Mouse (Mus musculus) limb, embryonic 10.5 days (tissue): ENCODE measurements around the gene Pax8. TPM values are rescaled to one million over a fixed set of nuclear protein-coding genes. Genes with fewer than 3 reads are reported as not detected.

ENCODE experiments used
- DNase-seq: peaks from one replicate; pipeline ENCODE4 v3.0.0-alpha.2; 2017; ENCODE audit warnings: low spot score
- H3K27ac ChIP-seq: fragments of 300-500 bp; sonication (generic); 2 replicates; pipeline ENCODE4 v1.5.1; 2016; ENCODE audit warnings: mild to moderate bottlenecking
- H3K27me3 ChIP-seq: fragments of 300-500 bp; sonication (generic); 2 replicates; pipeline ENCODE4 v1.6.1; 2016; ENCODE audit warnings: low read depth, mild to moderate bottlenecking; ENCODE audit not compliant: poor library complexity, severe bottlenecking
- H3K36me3 ChIP-seq: fragments of 300-500 bp; sonication (generic); 2 replicates; pipeline ENCODE4 v1.6.1; 2016; ENCODE audit warnings: mild to moderate bottlenecking, moderate library complexity
- H3K4me1 ChIP-seq: fragments of 300-500 bp; sonication (generic); 2 replicates; pipeline ENCODE4 v1.6.1; 2016
- H3K4me3 ChIP-seq: fragments of 300-500 bp; sonication (generic); 2 replicates; pipeline ENCODE4 v1.5.1; 2016; ENCODE audit warnings: mild to moderate bottlenecking, moderate library complexity
- H3K9me3 ChIP-seq: fragments of 300-500 bp; sonication (generic); replicated peaks from 2 replicates; pipeline ENCODE4 v1.6.1; 2016; ENCODE audit warnings: mild to moderate bottlenecking
- WGBS: fragments of 180-500 bp; shearing (Covaris S2); methylation state at CpG from one replicate; pipeline ENCODE4 v1.1.7; 2016; 5-methylcytosine and 5-hydroxymethylcytosine counted together
- polyA plus RNA-seq: library from polyadenylated mRNA; unstranded; fragments of >200 nt; fragmentation: Nextera tagmentation; extraction: Ambion mirVana; gene quantifications from 2 replicates; pipeline ENCODE4 v1.2.1, GENCODE M21; 2016

Gene Pax8
- polyA plus RNA-seq, 1 experiment from 2014 or later = 0.39 TPM

DNA sequence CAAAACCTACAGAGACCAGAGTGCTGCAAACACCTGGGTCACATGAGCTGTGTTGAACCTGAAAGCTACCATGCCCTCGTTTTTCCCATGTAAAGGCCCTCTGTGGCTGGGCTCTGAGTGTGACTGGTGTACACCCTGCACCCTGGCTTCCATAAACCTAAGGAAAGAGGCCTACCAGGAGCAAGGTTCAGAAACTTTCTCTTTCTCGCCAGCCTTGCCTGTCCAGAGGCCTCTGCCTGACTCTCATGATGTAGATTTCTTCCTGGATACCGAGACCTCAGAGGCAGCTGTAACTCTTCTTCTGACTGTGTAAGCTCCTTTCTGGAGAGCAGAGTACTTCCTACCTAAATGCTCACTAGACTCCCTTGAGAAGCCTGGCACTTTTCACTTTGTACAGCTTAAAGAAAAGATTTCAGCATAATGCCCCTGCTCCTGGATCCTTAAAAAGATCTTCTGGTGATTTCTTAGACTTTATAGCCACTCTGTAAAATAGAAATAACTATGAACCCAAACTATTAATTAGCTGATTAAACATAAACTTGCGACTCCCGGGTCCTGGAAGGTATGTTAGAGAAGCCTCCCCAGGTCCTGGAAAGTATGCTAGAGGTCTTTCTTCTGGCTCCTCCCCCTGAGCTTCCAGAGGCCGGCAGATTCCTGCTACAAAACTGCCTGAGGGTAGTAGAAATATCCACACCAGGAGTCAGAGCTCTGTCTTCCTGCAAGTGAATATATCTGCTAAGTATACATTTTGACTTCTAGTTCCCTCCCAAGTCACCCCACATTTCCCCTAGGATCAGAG lies 20.1 kb downstream of the Pax8 start:
- H3K4me3 ChIP-seq = no peak overlapping the region
- 48% methylated on average over 6 of the region's 6 CpGs for WGBS
- H3K27ac ChIP-seq = no peak overlapping the region
- no peaks in the 10 kb centered on the region for H3K27me3 ChIP-seq
- no peaks in the 10 kb centered on the region for H3K9me3 ChIP-seq
- no peak for DNase-seq
- H3K36me3 ChIP-seq = no peaks in the 10 kb centered on the region
- 0 out of 2 replicates have a peak, but pooled peaks cover 2% of the 10 kb centered on the region for H3K4me1 ChIP-seq

GRCm38 (mm10) chr2:24454429-24455011 lies 20.9 kb downstream of the Pax8 start:
- H3K9me3 ChIP-seq = no peaks in the 10 kb centered on the region
- H3K4me1 ChIP-seq = 0 out of 2 replicates have a peak, but pooled peaks cover 2% of the 10 kb centered on the region
- DNase-seq = no peak
- H3K27me3 ChIP-seq = no peaks in the 10 kb centered on the region
- H3K4me3 ChIP-seq = no peak overlapping the region
- H3K27ac ChIP-seq = no peak overlapping the region
- 44% methylated on average over 1 of the region's 1 CpGs for WGBS
- no peaks in the 10 kb centered on the region for H3K36me3 ChIP-seq

- no peak for DNase-seq
- H3K4me1 ChIP-seq = 0 out of 2 replicates have a peak, but pooled peaks cover 2% of the 10 kb centered on the region
- no peaks in the 10 kb centered on the region for H3K9me3 ChIP-seq
- H3K27me3 ChIP-seq = no peaks in the 10 kb centered on the region
- 86% methylated on average over 5 of the region's 5 CpGs for WGBS
- no peaks in the 10 kb centered on the region for H3K36me3 ChIP-seq
- no peak overlapping the region for H3K4me3 ChIP-seq
- no peak overlapping the region for H3K27ac ChIP-seq
Measured at GRCm38 (mm10) chr2:24453206-24453605, 22.2 kb downstream of the Pax8 start.

DNA sequence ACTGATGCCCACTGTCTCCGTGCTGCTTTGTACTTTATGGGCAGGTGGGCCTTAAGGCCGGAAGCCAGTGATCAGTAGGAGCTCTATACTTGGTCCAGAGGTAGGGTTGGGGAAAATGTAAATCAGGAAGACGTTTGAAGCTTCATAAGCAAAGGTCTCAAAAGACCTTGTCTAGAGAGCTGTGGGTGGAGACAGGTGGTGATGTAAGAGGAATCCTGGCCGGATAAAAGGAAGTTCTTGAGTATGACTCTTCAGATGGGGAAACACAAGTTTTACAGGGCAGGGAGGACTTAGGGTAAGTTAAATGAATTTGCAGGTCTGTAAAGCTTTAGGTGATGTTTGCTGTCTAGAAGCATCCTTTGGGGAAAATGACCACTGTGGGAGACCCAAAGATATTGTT lies 26.3 kb downstream of the Pax8 start:
- H3K4me1 ChIP-seq = no peaks in the 10 kb centered on the region
- no peak overlapping the region for H3K27ac ChIP-seq
- no peaks in the 10 kb centered on the region for H3K36me3 ChIP-seq
- no peak overlapping the region for H3K4me3 ChIP-seq
- no peaks in the 10 kb centered on the region for H3K9me3 ChIP-seq
- 86% methylated on average over 4 of the region's 4 CpGs for WGBS
- H3K27me3 ChIP-seq = no peaks in the 10 kb centered on the region
- no peak for DNase-seq

- DNase-seq = no peak
- Histone ChIP-seq H3K27ac (no peak overlapping the region), H3K36me3 (no peaks in the 10 kb centered on the region), H3K27me3 (no peaks in the 10 kb centered on the region), H3K9me3 (no peaks in the 10 kb centered on the region), H3K4me3 (no peak overlapping the region), H3K4me1 (no peaks in the 10 kb centered on the region)
- WGBS = 51% methylated on average over 3 of the region's 3 CpGs
Measured at GRCm38 (mm10) chr2:24443256-24443790, 32.1 kb downstream of the Pax8 start.

GRCm38 (mm10) chr2:24442303-24442925 lies 33.0 kb downstream of the Pax8 start:
- Histone ChIP-seq H3K36me3 (no peaks in the 10 kb centered on the region), H3K27me3 (no peaks in the 10 kb centered on the region), H3K4me3 (no peak overlapping the region), H3K4me1 (no peaks in the 10 kb centered on the region), H3K9me3 (no peaks in the 10 kb centered on the region), H3K27ac (no peak overlapping the region)
- DNase-seq = no peak
- WGBS = 65% methylated on average over 4 of the region's 4 CpGs

GRCm38 (mm10) chr2:24441899-24442298 lies 33.5 kb downstream of the Pax8 start:
- DNase-seq = no peak
- Histone ChIP-seq H3K27ac (no peak overlapping the region), H3K9me3 (no peaks in the 10 kb centered on the region), H3K4me1 (no peaks in the 10 kb centered on the region), H3K36me3 (no peaks in the 10 kb centered on the region), H3K4me3 (no peak overlapping the region), H3K27me3 (no peaks in the 10 kb centered on the region)

DNA sequence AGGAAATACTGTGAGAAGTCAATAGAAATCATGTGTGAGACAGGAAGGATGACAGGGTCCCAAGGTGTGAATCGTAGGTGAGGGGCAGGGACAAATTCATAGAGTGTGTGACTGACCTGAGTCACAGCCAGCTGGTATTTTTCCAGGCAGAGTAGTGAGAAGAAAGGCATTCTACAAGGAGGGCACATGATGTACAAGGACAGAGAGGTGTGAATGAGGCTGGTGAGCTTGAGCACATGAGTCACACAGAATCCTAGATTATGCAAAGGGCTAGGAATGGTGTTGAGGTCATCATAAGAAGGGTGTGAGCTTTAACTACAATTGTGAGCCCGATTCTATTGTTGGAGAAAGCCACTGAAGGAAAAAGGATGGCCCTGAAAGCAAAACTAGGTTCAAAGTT lies 35.3 kb downstream of the Pax8 start:
- H3K36me3 ChIP-seq = no peaks in the 10 kb centered on the region
- H3K4me1 ChIP-seq = no peaks in the 10 kb centered on the region
- no peak for DNase-seq
- no peaks in the 10 kb centered on the region for H3K27me3 ChIP-seq
- no peaks in the 10 kb centered on the region for H3K9me3 ChIP-seq
- H3K4me3 ChIP-seq = no peak overlapping the region
- 86% methylated on average over 2 of the region's 2 CpGs for WGBS
- H3K27ac ChIP-seq = no peak overlapping the region

DNA sequence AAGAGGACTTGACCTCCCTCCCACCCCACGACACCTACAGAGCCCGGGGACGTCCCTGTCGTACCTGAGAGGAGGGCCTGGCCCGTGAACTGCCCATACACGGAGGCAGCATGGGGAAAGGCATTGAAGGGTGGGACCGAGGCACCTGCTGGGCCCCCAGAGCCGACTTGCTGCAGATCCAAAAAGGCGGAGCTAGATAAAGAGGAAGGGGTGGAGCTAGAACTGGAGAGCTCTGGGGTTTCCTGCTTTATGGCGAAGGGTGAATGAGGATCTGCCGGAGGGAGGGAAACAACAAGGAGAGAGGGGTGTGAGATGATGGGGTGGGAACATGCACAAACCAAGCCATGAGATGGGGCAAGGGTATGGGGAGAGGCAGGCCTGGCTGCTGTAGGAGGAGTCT lies 39.7 kb downstream of the Pax8 start:
- WGBS = 84% methylated on average over 11 of the region's 11 CpGs
- Histone ChIP-seq H3K4me3 (no peak overlapping the region), H3K27ac (no peak overlapping the region), H3K9me3 (no peaks in the 10 kb centered on the region), H3K36me3 (no peaks in the 10 kb centered on the region), H3K4me1 (no peaks in the 10 kb centered on the region), H3K27me3 (no peaks in the 10 kb centered on the region)
- DNase-seq = no peak

GRCm38 (mm10) chr2:24434670-24435069 lies 40.7 kb downstream of the Pax8 start:
- Histone ChIP-seq H3K36me3 (no peaks in the 10 kb centered on the region), H3K27me3 (no peaks in the 10 kb centered on the region), H3K27ac (no peak overlapping the region), H3K9me3 (no peaks in the 10 kb centered on the region), H3K4me1 (no peaks in the 10 kb centered on the region), H3K4me3 (no peak overlapping the region)
- WGBS = 87% methylated on average over 2 of the region's 2 CpGs
- no peak for DNase-seq

- H3K27me3 ChIP-seq = no peaks in the 10 kb centered on the region
- H3K36me3 ChIP-seq = no peaks in the 10 kb centered on the region
- H3K4me1 ChIP-seq = no peaks in the 10 kb centered on the region
- WGBS = 82% methylated on average over 4 of the region's 4 CpGs
- H3K27ac ChIP-seq = no peak overlapping the region
- no peak overlapping the region for H3K4me3 ChIP-seq
- no peaks in the 10 kb centered on the region for H3K9me3 ChIP-seq
- no peak for DNase-seq
Measured at GRCm38 (mm10) chr2:24429806-24430205, 45.6 kb downstream of the Pax8 start.

- no peak for DNase-seq
- Histone ChIP-seq H3K27ac (no peak overlapping the region), H3K27me3 (no peaks in the 10 kb centered on the region), H3K4me1 (no peaks in the 10 kb centered on the region), H3K36me3 (no peaks in the 10 kb centered on the region), H3K4me3 (no peak overlapping the region), H3K9me3 (no peaks in the 10 kb centered on the region)
- WGBS = 57% methylated on average over 12 of the region's 12 CpGs
Measured at GRCm38 (mm10) chr2:24427866-24428675, 47.3 kb downstream of the Pax8 start.
